Comparison of ENCODE assay signal across 8 mouse cellular contexts in the genomic region with DNA sequence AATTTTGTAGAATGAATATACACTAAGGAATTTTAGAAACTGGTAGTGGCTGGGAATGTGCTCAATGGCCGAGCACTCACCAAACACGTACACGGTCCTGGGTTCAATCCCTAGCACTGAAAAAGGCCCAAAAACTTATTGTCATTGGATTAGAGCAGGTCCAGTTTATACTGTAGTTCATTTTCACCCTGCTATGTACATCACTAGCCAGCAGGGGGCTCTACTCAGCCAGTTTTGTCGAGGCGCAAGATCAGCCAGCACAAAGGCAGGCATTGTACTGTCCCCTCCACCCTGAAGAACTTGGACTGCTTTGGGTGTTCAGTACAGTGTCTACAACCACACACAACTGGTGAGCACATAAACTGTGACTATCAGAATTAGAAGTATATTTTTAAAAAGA. TPM values are rescaled to one million over a fixed set of nuclear protein-coding genes. Genes with fewer than 3 reads are reported as not detected.
DNase-seq lines count a peak whose midpoint lies in the region; ATAC-seq and TF ChIP-seq lines count a peak whose summit lies in the region.

No protein-coding gene starts in this region.

- ATAC-seq in kidney, postnatal 0 days (replicated peaks; ENCODE audit: low FRiP score, low read depth) = no peak; the same call in 1 of the 2 replicates
- no peak for ATAC-seq in liver, embryonic 14.5 days (ENCODE audit: insufficient read depth)
- peak; percentile 75; the same call in 1 of the 2 replicates for ATAC-seq in neural tube, embryonic 14.5 days (ENCODE audit: low read depth)

- H3K9me3 ChIP-seq in kidney, postnatal 0 days (replicated peaks; ENCODE audit: low read length) = no peaks in the 10 kb centered on the region
- no peaks in the 10 kb centered on the region for H3K9me3 ChIP-seq in liver, embryonic 14.5 days (ENCODE audit: control insufficient read depth, low read length)
- no peaks in the 10 kb centered on the region for H3K9me3 ChIP-seq in neural tube, embryonic 14.5 days (ENCODE audit: control insufficient read depth, low read length)

- H3K4me3 ChIP-seq in gastrocnemius, adult 2 months = no peak overlapping the region
- no peak overlapping the region for H3K4me3 ChIP-seq in kidney, postnatal 0 days (replicated peaks; ENCODE audit: low read depth, low read length)
- no peak overlapping the region for H3K4me3 ChIP-seq in liver, embryonic 14.5 days (ENCODE audit: insufficient read depth in 1 of 2, low read depth in 2 of 2, low read length in 2 of 2)
- no peak overlapping the region for H3K4me3 ChIP-seq in neural tube, embryonic 14.5 days (ENCODE audit: low read depth, low read length)

- intact Hi-C loops in gastrocnemius, adult 2 months (cut with DNase I) = loop anchor here (2.0 kb wide), 1 partner anchor 41 kb away; no protein-coding TSS in a partner anchor

- H3K27ac ChIP-seq in gastrocnemius, adult 2 months = no peak overlapping the region
- H3K27ac ChIP-seq in kidney, postnatal 0 days = no peak overlapping the region
- no peak overlapping the region for H3K27ac ChIP-seq in liver, embryonic 14.5 days
- no peak overlapping the region for H3K27ac ChIP-seq in neural tube, embryonic 14.5 days (ENCODE audit: low read depth, low read length)

- 10% methylated on average over 5 of the region's 5 CpGs for WGBS in kidney, postnatal 0 days
- 4% methylated on average over 5 of the region's 5 CpGs for WGBS in liver, embryonic 14.5 days (ENCODE audit: insufficient replicate concordance)
- WGBS in neural tube, embryonic 14.5 days = 10% methylated on average over 5 of the region's 5 CpGs

- TF ChIP-seq CTCF in gastrocnemius, adult 2 months (IDR thresholded peaks at IDR 0.05) = peak; percentile 82
- TF ChIP-seq CTCF in kidney, postnatal 0 days (IDR thresholded peaks at IDR 0.05; ENCODE audit: low read depth) = peak; percentile 91
- peak; percentile 86 for TF ChIP-seq CTCF in liver, embryonic 14.5 days (IDR thresholded peaks at IDR 0.05; ENCODE audit: low read depth)

- no peak overlapping the region for H3K4me2 ChIP-seq in kidney, postnatal 0 days (ENCODE audit: low read length)
- H3K4me2 ChIP-seq in liver, embryonic 14.5 days (ENCODE audit: low read depth) = no peak overlapping the region
- H3K4me2 ChIP-seq in neural tube, embryonic 14.5 days (ENCODE audit: low read depth, low read length) = no peak overlapping the region

- no peak for TF ChIP-seq EP300 in liver, embryonic 14.5 days (IDR thresholded peaks at IDR 0.05; ENCODE audit: low read depth)

- no peaks in the 10 kb centered on the region for H3K27me3 ChIP-seq in kidney, postnatal 0 days (ENCODE audit: insufficient read depth, low read length)
- peaks cover 7% of the 10 kb centered on the region for H3K27me3 ChIP-seq in liver, embryonic 14.5 days (ENCODE audit: control insufficient read depth, insufficient read depth, low read length)
- H3K27me3 ChIP-seq in neural tube, embryonic 14.5 days (ENCODE audit: control insufficient read depth, insufficient read depth, low read length) = no peaks in the 10 kb centered on the region

- H3K9ac ChIP-seq in kidney, postnatal 0 days (ENCODE audit: low read depth, low read length) = no peak overlapping the region
- H3K9ac ChIP-seq in liver, embryonic 14.5 days (replicated peaks) = no peak overlapping the region
- no peak overlapping the region for H3K9ac ChIP-seq in neural tube, embryonic 14.5 days (replicated peaks; ENCODE audit: low read depth, low read length)

- 0 out of 2 replicates have a peak, but pooled peaks cover 4% of the 10 kb centered on the region for H3K36me3 ChIP-seq in kidney, postnatal 0 days (ENCODE audit: insufficient read depth, low read length)
- H3K36me3 ChIP-seq in liver, embryonic 14.5 days (replicated peaks; ENCODE audit: control insufficient read depth, insufficient read depth, low read depth) = no peaks in the 10 kb centered on the region
- 0 out of 2 replicates have a peak, but pooled peaks cover 2% of the 10 kb centered on the region for H3K36me3 ChIP-seq in neural tube, embryonic 14.5 days (ENCODE audit: control insufficient read depth, insufficient read depth, low read length)

- H3K4me1 ChIP-seq in kidney, postnatal 0 days (replicated peaks; ENCODE audit: insufficient read depth, low read length) = no peaks in the 10 kb centered on the region
- H3K4me1 ChIP-seq in liver, embryonic 14.5 days (replicated peaks; ENCODE audit: control insufficient read depth in 2 of 2, insufficient read depth in 2 of 2, low read length in 1 of 2) = no peaks in the 10 kb centered on the region
- no peaks in the 10 kb centered on the region for H3K4me1 ChIP-seq in neural tube, embryonic 14.5 days (ENCODE audit: control insufficient read depth, insufficient read depth, low read length)

- peak; percentile 55 to 68 for DNase-seq in CD8-positive naive resting alpha-beta T cell, adult 2 months (ENCODE audit: low read depth in 2 of 2, low spot score in 2 of 2)
- peak; percentile 77 for DNase-seq in ZHBTc4 (ENCODE audit: low read depth, low spot score)
- peak; percentile 82 to 85 for DNase-seq in cerebellum, postnatal 25 days
- DNase-seq in gastrocnemius, adult 2 months = peak; percentile 69
- DNase-seq in kidney, postnatal 0 days (ENCODE audit: low spot score) = peak; percentile 87
- DNase-seq in liver, embryonic 14.5 days (ENCODE audit: low read depth in 3 of 3, low spot score in 3 of 3) = peak in 1 of 3 experiments; percentile 20
- peak; percentile 73 for DNase-seq in thymus, postnatal 14 days

RNA-seq across cellular contexts. Expression of gene Rab11fip4, which starts 6.8 kb away (rescaled TPM):
- total RNA-seq in gastrocnemius, adult 2 months (2021) = under 1 TPM; 0.20 to 0.67 TPM
- 9.1 TPM in 2 replicates for polyA plus RNA-seq in kidney, postnatal 0 days (2015; fragmentation: Nextera tagmentation; extraction: Ambion mirVana)
- polyA plus RNA-seq in liver, embryonic 14.5 days (2012; rRNA removed) = 0.63 and 0.82 TPM in 2 replicates
- 0.46 and 0.64 TPM in 2 replicates for polyA plus RNA-seq in liver, embryonic 14.5 days (2014; fragmentation: Nextera tagmentation; extraction: Ambion mirVana)
- 23.1 and 28.1 TPM in 2 replicates for polyA plus RNA-seq in neural tube, embryonic 14.5 days (2014; fragmentation: Nextera tagmentation; extraction: Ambion mirVana)

RNA-seq across cellular contexts. Expression of gene Evi2a, which starts 53.8 kb away (rescaled TPM):
- total RNA-seq in gastrocnemius, adult 2 months (2021) = 1 to 10 TPM; 3.9 to 4.0 TPM
- 3.3 and 3.4 TPM in 2 replicates for polyA plus RNA-seq in kidney, postnatal 0 days (2015; fragmentation: Nextera tagmentation; extraction: Ambion mirVana)
- polyA plus RNA-seq in liver, embryonic 14.5 days (2012; rRNA removed) = 2.4 and 3.9 TPM in 2 replicates
- polyA plus RNA-seq in liver, embryonic 14.5 days (2014; fragmentation: Nextera tagmentation; extraction: Ambion mirVana) = 4.2 TPM in 2 replicates
- polyA plus RNA-seq in neural tube, embryonic 14.5 days (2014; fragmentation: Nextera tagmentation; extraction: Ambion mirVana) = 2.8 and 4.1 TPM in 2 replicates

RNA-seq across cellular contexts. Expression of gene Evi2, which starts 53.8 kb away (rescaled TPM):
- total RNA-seq in gastrocnemius, adult 2 months (2021) = not detected
- 0.12 and 0.18 TPM in 2 replicates for polyA plus RNA-seq in kidney, postnatal 0 days (2015; fragmentation: Nextera tagmentation; extraction: Ambion mirVana)
- polyA plus RNA-seq in liver, embryonic 14.5 days (2012; rRNA removed) = 0.31 and 0.44 TPM in 2 replicates
- polyA plus RNA-seq in liver, embryonic 14.5 days (2014; fragmentation: Nextera tagmentation; extraction: Ambion mirVana) = 0.59 and 0.63 TPM in 2 replicates
- polyA plus RNA-seq in neural tube, embryonic 14.5 days (2014; fragmentation: Nextera tagmentation; extraction: Ambion mirVana) = 0.91 and 0.98 TPM in 2 replicates
